Mouse (Mus musculus) ES-E14 (cell line): ENCODE measurements at regions not wholly inside any gene's neighbourhood (a gene's known extent, or its start where the extent isn't known, plus 50 kb on each side); places are given as distances from the start of the nearest gene placed in this dataset.

ENCODE experiments used
- HCFC1 ChIP-seq: IDR thresholded peaks from 2 replicates; pipeline ENCODE4 v1.6.1; 2012; ENCODE audit warnings: low read length, inconsistent platforms, borderline replicate concordance; ENCODE audit not compliant: insufficient read depth
- MAFK ChIP-seq: IDR thresholded peaks from 2 replicates; pipeline ENCODE4 v1.6.1; 2014; ENCODE audit warnings: mild to moderate bottlenecking, low read depth, low read length, inconsistent platforms; ENCODE audit not compliant: insufficient read depth
- ZNF384 ChIP-seq: IDR thresholded peaks from 2 replicates; pipeline ENCODE4 v1.6.1; 2012; ENCODE audit warnings: low read depth, low read length, inconsistent platforms

GRCm38 (mm10) chr6:50840826-50841225, 186.6 kb upstream of the Npvf start:
- TF ChIP-seq ZNF384 (no peak), HCFC1 (no peak), MAFK (no peak)
